Mouse (Mus musculus): ENCODE results near the gene Tmem160.

DNA sequence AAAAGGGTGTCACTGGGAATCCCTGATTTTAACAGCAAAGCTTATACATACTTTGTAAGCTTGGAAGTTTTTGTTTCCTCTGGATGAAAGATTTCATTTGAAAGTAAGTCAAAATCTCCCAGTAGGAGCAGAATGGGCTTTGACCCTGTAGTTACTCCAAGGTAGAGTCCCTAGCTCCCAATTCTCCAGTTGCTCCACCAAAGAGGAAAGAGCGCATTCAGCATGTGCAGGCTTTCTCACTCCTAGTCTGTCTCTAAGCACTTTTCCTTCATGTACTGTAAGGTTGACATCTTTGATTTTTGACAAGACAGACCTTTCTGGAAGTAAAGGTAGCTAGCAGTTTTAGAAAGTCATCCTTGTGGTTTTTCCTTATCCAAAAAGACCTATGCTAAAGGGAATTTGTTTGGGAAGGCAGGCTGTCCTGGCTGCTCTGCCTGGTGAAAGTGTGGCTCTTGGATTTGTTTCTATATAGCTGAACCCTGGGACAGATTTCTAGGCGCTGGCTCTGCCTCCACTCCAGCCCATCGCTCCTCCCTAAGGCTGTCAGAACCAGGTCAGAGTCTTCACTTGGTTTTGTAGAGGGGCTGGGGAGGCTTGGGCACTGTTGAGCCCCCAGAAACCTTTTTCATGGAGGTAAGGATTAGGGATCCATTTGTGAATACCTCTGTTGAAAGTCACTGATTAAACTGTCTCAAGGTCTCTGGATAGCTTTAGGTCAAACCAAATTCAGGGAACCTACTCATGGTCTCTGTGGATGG is 48.1 kb upstream of the Tmem160 start:
- TF ChIP-seq CTCF (IDR thresholded peaks at IDR 0.05; ENCODE audit: low read depth) = no peak
- TF ChIP-seq EP300 (IDR thresholded peaks at IDR 0.05; ENCODE audit: low read depth) = no peak
